Mouse (Mus musculus): ENCODE data around the gene Nr2e1. TPM values are rescaled to one million over a fixed set of nuclear protein-coding genes. Genes with fewer than 3 reads are reported as not detected.

Nr2e1 gene
- polyA plus RNA-seq, 1 experiment from 2014 or later, result not detected

- TF ChIP-seq EP300 (IDR thresholded peaks at IDR 0.05; ENCODE audit: low read depth), result no peak
- TF ChIP-seq CTCF (IDR thresholded peaks at IDR 0.05; ENCODE audit: low read depth), result no peak
- no peak overlapping the region for H3K4me3 ChIP-seq (ENCODE audit: low read depth, low read length)
- WGBS (ENCODE audit: insufficient replicate concordance), result 74% methylated on average over 6 of the region's 6 CpGs
- no peaks in the 10 kb centered on the region for H3K9me3 ChIP-seq (ENCODE audit: low read length)
- H3K4me2 ChIP-seq (ENCODE audit: low read depth, low read length), result no peak overlapping the region
- no peak overlapping the region for H3K9ac ChIP-seq (replicated peaks)
- no peak for ATAC-seq
- H3K27me3 ChIP-seq (ENCODE audit: insufficient read depth, low read length), result 0 out of 2 replicates have a peak, but pooled peaks cover 4% of the 10 kb centered on the region
- DNase-seq, result no peak
- no peak overlapping the region for H3K27ac ChIP-seq (ENCODE audit: low read depth)
- H3K36me3 ChIP-seq (replicated peaks; ENCODE audit: insufficient read depth, low read length), result no peaks in the 10 kb centered on the region
- H3K4me1 ChIP-seq (ENCODE audit: insufficient read depth), result no peaks in the 10 kb centered on the region
Measured at GRCm38 (mm10) chr10:42545707-42546503, 37.5 kb downstream of the Nr2e1 start.

GRCm38 (mm10) chr10:42537571-42538316, 45.7 kb downstream of the Nr2e1 start:
- Histone ChIP-seq H3K27me3 (ENCODE audit: insufficient read depth, low read length) (no peaks in the 10 kb centered on the region), H3K36me3 (replicated peaks; ENCODE audit: insufficient read depth, low read length) (peaks cover 29% of the 10 kb centered on the region), H3K4me1 (ENCODE audit: insufficient read depth) (peaks cover 36% of the 10 kb centered on the region), H3K27ac (ENCODE audit: low read depth) (peak overlapping the region; percentile 92), H3K9ac (replicated peaks) (peak overlapping the region; percentile 57), H3K4me2 (ENCODE audit: low read depth, low read length) (peak overlapping the region; percentile 49), H3K4me3 (ENCODE audit: low read depth, low read length) (no peak overlapping the region), H3K9me3 (ENCODE audit: low read length) (no peaks in the 10 kb centered on the region)
- DNase-seq (peak; percentile 57), ATAC-seq (peak; percentile 95)
- TF ChIP-seq CTCF (IDR thresholded peaks at IDR 0.05; ENCODE audit: low read depth), result no peak
- TF ChIP-seq EP300 (IDR thresholded peaks at IDR 0.05; ENCODE audit: low read depth), result peak; percentile 98
- WGBS (ENCODE audit: insufficient replicate concordance), result 58% methylated on average over 9 of the region's 9 CpGs

- H3K9ac ChIP-seq (replicated peaks), result 0 out of 2 replicates have a peak overlapping the region, but pooled peaks have one; percentile 44
- DNase-seq (no peak), ATAC-seq (peak; percentile 72)
- WGBS (ENCODE audit: insufficient replicate concordance), result 56% methylated on average over 11 of the region's 11 CpGs
- H3K4me1 ChIP-seq (ENCODE audit: insufficient read depth), result peaks cover 34% of the 10 kb centered on the region
- H3K9me3 ChIP-seq (ENCODE audit: low read length), result no peaks in the 10 kb centered on the region
- peak overlapping the region; percentile 82 for H3K27ac ChIP-seq (ENCODE audit: low read depth)
- H3K4me3 ChIP-seq (ENCODE audit: low read depth, low read length), result no peak overlapping the region
- peak overlapping the region; percentile 54 for H3K4me2 ChIP-seq (ENCODE audit: low read depth, low read length)
- peaks cover 47% of the 10 kb centered on the region for H3K36me3 ChIP-seq (replicated peaks; ENCODE audit: insufficient read depth, low read length)
- TF ChIP-seq CTCF (IDR thresholded peaks at IDR 0.05; ENCODE audit: low read depth), result no peak
- peak; percentile 96 for TF ChIP-seq EP300 (IDR thresholded peaks at IDR 0.05; ENCODE audit: low read depth)
- no peaks in the 10 kb centered on the region for H3K27me3 ChIP-seq (ENCODE audit: insufficient read depth, low read length)
Measured at GRCm38 (mm10) chr10:42533836-42534453, 49.5 kb downstream of the Nr2e1 start.

GRCm38 (mm10) chr10:42525682-42526081, 57.8 kb downstream of the Nr2e1 start:
- Histone ChIP-seq H3K9me3 (ENCODE audit: low read length) (no peaks in the 10 kb centered on the region), H3K27ac (ENCODE audit: low read depth) (peak overlapping the region; percentile 62), H3K36me3 (replicated peaks; ENCODE audit: insufficient read depth, low read length) (peaks cover 33% of the 10 kb centered on the region), H3K4me3 (ENCODE audit: low read depth, low read length) (no peak overlapping the region), H3K4me2 (ENCODE audit: low read depth, low read length) (no peak overlapping the region), H3K27me3 (ENCODE audit: insufficient read depth, low read length) (no peaks in the 10 kb centered on the region), H3K9ac (replicated peaks) (no peak overlapping the region), H3K4me1 (ENCODE audit: insufficient read depth) (peaks cover 11% of the 10 kb centered on the region)
- ATAC-seq (peak; percentile 59), DNase-seq (no peak)
- 77% methylated on average over 3 of the region's 3 CpGs for WGBS (ENCODE audit: insufficient replicate concordance)
- TF ChIP-seq CTCF (IDR thresholded peaks at IDR 0.05; ENCODE audit: low read depth), result no peak
- peak; percentile 92 for TF ChIP-seq EP300 (IDR thresholded peaks at IDR 0.05; ENCODE audit: low read depth)

GRCm38 (mm10) chr10:42523556-42524162, 59.8 kb downstream of the Nr2e1 start:
- peaks cover 13% of the 10 kb centered on the region for H3K4me1 ChIP-seq (ENCODE audit: insufficient read depth)
- ATAC-seq (no peak), DNase-seq (no peak)
- peaks cover 20% of the 10 kb centered on the region for H3K36me3 ChIP-seq (replicated peaks; ENCODE audit: insufficient read depth, low read length)
- TF ChIP-seq EP300 (IDR thresholded peaks at IDR 0.05; ENCODE audit: low read depth) (no peak), CTCF (IDR thresholded peaks at IDR 0.05; ENCODE audit: low read depth) (no peak)
- no peak overlapping the region for H3K9ac ChIP-seq (replicated peaks)
- no peak overlapping the region for H3K27ac ChIP-seq (ENCODE audit: low read depth)
- H3K27me3 ChIP-seq (ENCODE audit: insufficient read depth, low read length), result no peaks in the 10 kb centered on the region
- H3K9me3 ChIP-seq (ENCODE audit: low read length), result no peaks in the 10 kb centered on the region
- H3K4me2 ChIP-seq (ENCODE audit: low read depth, low read length), result no peak overlapping the region
- no peak overlapping the region for H3K4me3 ChIP-seq (ENCODE audit: low read depth, low read length)
- 89% methylated on average over 11 of the region's 11 CpGs for WGBS (ENCODE audit: insufficient replicate concordance)

All from liver, postnatal 0 days (tissue).